Mouse (Mus musculus): ENCODE measurements around the gene Themis3.
A peak's percentile ranks its signal among the peaks of the same experiment; 100 is the strongest.

Themis3 gene

DNA sequence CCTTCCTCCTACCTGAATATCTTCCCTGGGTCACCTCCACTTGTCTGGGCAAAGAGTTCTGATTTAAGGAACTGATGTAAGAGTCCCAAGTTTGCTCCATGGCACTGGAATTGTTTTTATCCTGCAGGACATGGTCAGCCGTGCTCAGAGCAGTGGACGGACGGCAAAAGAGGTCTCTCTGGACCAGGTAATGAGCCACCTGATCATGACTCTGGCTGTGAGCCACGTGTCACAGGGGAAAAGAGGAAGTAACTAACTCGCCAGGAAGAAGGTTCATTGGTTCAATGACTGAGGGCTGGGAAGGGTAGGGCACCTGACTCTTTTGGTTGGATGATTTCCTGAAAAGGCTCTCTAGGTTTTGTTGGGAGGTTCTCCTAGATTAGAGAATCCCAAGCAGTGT, at the start of gene Themis3:
TSS of gene Themis3 (minus strand) at position 187 of the 400 bp plus-strand sequence.
- no peak for DNase-seq (ENCODE audit: extremely low read depth, insufficient read length, low spot score)

GRCm38 (mm10) chr17:66637951-66638722, 43.7 kb upstream of the Themis3 start:
- no peak for DNase-seq (ENCODE audit: extremely low read depth, insufficient read length, low spot score)

DNA sequence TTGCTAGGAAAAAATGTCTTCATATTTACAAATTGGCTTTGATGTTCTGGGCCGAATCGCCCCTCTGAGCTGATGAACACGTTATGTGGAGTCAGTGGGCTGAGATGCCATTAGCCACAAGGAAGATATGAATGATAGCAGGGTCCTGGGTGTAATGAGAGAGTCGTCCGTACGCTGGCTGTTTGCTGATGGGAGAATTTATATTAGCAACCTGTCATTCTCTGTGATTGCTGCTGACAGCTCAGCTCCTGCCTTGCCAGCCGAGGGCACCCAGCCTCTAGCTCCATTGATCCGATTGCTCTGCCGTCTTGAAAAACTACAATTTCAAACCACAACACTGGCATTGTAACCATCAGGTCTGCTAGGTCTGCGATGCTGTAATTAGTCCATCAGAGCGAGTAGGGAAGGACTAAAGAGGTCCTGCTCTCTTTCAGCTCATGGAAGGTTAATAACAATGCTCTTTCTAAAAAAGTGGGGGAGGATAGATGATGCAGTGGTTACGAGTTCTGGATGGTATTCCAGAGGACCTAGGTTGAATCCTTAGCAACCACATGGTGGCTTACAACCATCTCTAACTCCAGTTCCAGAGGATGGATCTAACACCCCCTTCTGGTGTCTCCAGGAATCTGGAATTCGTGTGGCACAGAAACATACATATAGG, 25.7 kb upstream of the Themis3 start:
- DNase-seq (ENCODE audit: extremely low read depth, insufficient read length, low spot score): no peak

DNA sequence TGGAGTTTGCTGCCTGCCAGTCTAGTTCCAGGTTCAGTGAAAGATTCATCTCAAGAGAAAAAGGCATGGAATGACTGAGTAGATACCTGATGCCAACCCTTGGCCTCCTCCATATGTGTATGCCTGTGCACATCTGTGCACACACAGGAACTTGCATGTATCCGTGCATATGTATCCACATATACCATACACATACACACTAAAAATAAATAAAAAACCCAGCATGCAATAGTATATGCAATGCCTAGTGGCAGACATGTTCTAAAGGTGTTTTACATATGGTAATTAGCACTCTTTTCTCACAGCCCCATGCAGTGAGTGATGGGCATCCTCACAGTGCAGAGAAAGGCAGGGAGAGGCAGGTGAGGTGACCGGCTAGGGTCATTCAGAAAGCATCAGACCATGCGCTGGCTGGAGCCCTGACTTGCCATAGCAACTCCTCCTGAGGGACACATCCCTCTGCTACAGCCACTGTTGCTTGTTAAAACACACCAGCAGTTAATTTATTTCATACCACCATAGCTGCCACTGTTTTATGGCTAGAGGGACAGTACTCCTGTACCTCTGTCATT, 24.9 kb upstream of the Themis3 start:
- DNase-seq (ENCODE audit: extremely low read depth, insufficient read length, low spot score): no peak

DNA sequence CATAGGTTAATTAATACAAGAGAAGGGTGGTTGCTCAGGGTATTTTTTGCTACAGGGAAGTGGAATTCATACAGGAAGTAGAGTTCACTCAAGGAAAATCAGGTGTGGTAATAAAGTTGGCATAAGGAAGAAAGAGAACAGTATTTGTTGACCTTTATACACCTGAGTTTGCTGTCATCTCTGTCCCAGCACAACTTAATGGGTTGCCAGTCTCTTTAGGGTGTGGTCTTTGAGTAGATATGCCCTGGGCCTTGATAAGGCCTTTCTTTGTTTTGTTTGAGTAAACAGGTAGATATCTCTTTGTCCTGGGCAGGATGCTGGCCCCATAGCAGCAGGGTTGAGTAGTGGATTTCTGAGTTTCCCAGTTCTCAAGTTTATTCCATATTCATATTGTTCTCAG, 15.6 kb upstream of the Themis3 start:
- no peak for DNase-seq (ENCODE audit: extremely low read depth, insufficient read length, low spot score)

DNA sequence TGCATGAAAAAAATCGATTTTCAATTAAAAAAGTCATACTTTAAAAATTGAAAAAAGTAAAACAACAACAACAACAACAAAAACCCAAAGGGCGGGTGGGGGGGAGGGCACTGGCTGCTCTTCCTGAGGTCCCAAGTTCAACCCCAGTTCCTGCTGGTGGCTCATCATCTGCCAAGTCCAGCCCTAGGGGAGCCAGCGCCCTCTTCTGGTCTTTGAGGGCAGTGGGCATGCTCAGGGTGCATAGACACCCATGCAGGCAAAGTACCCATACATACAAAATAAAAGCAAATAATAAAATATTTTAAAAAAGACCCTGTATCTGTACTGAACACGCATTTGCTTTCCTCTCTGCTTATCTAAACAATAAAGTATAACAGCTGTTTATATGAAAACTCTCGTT, 10.5 kb upstream of the Themis3 start:
- DNase-seq (ENCODE audit: extremely low read depth, insufficient read length, low spot score): no peak

DNA sequence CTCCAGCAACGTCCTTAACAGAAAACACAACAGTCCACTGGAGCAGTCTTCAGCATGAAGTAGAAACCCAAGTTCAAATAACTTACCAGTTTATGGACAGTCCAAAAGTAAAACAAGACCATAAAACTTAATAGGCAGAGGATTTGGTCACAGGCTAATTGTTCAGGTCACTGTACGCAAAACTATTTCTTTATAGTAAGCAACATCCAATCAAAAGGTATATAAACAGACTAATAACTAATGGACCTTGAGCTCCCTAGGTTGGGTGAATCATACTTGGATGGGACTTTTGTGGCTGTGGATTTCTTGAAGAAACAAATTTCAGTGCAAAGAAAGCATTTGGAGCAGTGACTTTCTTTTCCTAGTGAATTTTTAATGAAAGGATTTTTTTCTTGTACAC, 6.8 kb upstream of the Themis3 start:
- no peak for DNase-seq (ENCODE audit: extremely low read depth, insufficient read length, low spot score)

- DNase-seq (ENCODE audit: extremely low read depth, insufficient read length, low spot score): no peak
Observed at GRCm38 (mm10) chr17:66595867-66596266, 1.4 kb upstream of the Themis3 start.

GRCm38 (mm10) chr17:66595256-66595655, 835 bp upstream of the Themis3 start:
- peak; percentile 16 for DNase-seq (ENCODE audit: extremely low read depth, insufficient read length, low spot score)

GRCm38 (mm10) chr17:66590353-66591075, 3.9 kb downstream of the Themis3 start:
- no peak for DNase-seq (ENCODE audit: extremely low read depth, insufficient read length, low spot score)

DNA sequence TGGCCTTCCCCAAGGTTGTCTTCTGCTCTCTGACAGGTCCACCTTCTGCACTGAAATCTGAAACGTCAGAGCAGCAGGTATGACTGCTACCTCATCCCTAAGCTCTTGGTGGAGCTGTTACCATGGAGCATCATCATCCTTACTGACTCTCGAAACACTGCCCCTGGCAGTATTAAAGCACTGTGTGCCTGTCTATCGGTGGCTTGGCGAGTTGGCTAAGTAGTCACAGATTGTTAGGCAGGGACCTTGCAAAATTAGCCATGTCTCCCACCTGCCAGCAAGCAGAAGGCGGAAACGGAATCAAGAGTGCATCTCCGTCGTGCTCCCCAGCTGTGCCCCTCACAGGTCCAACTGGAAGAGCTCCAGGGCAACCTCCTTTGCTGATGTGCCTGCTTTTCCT, 4.6 kb downstream of the Themis3 start:
- DNase-seq (ENCODE audit: extremely low read depth, insufficient read length, low spot score): no peak

DNA sequence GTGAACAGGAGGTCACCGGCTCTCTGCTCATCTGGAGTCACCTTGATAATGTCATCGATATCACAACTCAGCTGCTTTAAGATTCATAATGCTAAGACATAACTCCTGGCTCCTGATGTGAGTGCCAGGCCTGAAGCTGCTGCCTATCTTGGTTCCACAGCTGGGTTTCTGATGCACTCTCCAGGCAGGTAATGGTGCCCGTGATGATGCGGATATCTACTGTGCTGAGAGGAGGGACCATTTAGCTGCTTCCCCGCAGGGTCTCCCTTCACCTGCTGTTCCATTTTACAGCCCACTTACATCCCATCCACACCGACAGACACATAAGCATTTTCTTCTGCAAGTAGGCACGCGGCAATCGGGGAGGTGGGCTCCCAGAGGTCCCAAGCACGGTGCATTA, 7.7 kb downstream of the Themis3 start:
- no peak for DNase-seq (ENCODE audit: extremely low read depth, insufficient read length, low spot score)

DNA sequence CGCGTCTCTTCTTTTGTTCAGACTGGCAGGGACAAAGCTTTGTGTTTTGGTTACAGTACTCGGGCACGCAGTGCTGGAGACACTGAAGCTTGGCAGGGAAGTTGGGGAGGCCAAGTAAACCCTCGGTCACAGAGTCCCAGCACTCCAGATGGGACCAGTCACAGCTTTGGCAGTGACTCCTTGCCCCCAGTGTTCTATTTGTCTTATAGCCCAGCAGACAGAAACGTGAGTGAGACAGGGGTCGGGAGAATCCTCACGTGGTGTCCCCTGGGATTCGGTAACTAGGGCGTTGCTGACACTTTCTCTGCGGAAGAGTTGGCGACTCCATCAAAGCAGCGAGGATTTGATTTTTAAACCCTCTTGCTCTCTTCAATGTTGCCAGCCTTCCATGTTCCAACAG, 8.3 kb downstream of the Themis3 start:
- no peak for DNase-seq (ENCODE audit: extremely low read depth, insufficient read length, low spot score)

DNA sequence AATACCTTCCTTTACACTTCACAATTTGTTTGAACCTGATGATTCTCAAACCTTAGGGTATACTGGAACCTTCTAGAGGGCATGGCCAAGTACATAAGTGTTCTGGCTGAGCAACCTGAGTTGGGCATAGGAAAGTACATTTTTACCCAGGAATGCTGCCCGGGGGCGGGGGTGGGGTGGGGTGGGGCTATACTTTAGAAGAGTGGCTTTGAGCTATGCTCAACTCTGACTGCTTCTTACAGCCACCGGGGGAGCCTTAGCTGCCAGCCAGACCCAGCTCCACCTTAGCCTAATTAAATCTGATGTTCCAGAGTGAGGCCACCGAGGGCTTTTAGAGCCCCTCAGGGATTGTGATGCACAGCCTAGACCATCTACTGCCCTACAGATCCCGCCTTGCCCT, 13.4 kb downstream of the Themis3 start:
- no peak for DNase-seq (ENCODE audit: extremely low read depth, insufficient read length, low spot score)

DNA sequence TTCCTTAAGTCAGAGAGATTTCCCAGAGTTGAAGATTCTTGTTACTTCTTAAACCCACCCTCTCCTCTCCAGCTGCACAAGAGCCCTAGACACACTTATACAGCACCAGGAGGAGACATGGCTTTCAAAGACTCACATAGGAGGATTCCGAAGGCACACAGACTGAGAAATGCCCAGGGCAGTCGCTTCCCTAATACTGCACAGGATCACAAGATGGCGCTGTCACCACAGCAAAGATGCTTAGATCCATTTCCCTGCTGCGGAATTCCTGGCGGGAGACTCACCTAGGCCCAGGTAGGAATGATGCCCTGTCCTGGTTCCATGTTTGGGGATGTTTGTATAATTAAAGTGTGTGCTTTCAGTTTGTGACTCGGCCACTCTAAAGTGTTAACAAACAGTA, 16.4 kb downstream of the Themis3 start:
- DNase-seq (ENCODE audit: extremely low read depth, insufficient read length, low spot score): no peak

GRCm38 (mm10) chr17:66577507-66577906, 16.9 kb downstream of the Themis3 start:
- DNase-seq (ENCODE audit: extremely low read depth, insufficient read length, low spot score): no peak

- no peak for DNase-seq (ENCODE audit: extremely low read depth, insufficient read length, low spot score)
Observed at GRCm38 (mm10) chr17:66572677-66573060, 21.8 kb downstream of the Themis3 start.

DNA sequence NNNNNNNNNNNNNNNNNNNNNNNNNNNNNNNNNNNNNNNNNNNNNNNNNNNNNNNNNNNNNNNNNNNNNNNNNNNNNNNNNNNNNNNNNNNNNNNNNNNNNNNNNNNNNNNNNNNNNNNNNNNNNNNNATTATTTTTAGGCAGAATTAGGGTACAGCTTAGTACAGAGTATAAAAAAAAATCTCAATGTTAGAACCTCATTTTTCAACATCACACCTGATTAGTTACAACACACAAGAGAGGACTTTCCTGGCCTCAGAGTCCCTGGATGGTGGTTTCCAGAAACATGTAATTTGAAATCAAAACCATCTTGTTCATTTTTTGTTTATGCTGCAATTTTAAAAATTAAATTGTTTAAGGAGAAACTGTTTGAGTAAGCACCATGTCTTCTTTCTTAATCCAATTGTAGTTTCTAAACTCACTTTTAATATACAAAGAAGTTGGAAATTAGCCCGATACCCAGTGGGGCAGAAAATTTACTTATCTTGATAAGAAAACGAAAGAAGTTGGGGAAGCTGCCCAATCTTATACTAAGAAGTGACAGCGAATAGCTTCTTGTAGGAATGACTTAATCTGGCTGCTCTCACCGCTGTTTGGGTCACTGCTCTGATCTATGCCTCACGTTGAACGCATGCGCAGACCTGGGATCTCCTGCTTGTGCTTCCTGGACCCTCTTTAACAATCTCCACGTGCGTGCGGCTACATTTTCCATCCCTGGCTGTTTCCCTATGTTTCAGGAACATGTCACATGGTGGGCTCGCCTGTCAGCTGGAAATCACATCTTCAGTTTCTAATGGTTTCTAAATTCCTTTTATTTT, 22.4 kb downstream of the Themis3 start:
- DNase-seq (ENCODE audit: extremely low read depth, insufficient read length, low spot score): no peak

DNA sequence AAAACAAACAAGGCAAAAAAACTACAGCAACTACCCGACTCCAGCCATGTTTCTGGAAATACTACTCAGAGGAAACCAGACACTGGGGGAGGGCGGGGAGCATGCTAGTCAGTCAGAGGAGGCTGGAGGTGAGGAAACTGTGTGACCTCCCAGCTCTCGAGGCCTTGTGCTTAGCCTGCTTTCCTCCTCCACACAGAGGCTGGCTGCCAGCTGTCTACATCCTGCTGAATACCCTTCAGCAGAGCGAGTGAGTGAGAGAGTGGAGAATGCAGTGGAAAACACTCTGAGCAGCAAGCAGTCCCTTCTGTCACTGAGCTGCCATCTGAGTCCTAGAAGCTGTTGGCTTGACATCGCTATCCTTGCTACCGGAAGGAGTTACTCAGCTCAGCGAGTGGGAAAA, 30.2 kb downstream of the Themis3 start:
- no peak for DNase-seq (ENCODE audit: extremely low read depth, insufficient read length, low spot score)

DNA sequence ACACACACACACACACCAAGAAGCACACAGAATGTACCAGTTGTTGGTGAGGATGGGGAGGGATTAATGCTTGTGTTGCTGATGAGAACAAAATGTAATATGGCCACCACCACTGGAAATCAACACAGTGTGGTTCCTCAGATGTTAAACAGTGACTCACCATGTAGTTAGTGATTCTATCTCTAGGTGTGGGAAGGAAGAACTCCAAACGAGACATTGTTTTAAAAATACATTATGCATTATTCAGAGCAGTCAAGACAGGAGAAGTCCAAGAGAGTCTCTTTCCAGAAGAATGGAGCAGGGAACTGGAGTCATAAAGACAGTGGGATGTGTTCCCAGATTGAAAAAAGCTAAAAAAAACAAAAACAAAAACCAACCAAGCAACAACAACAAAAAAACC, 30.9 kb downstream of the Themis3 start:
- no peak for DNase-seq (ENCODE audit: extremely low read depth, insufficient read length, low spot score)

GRCm38 (mm10) chr17:66561380-66561779, 33.0 kb downstream of the Themis3 start:
- no peak for DNase-seq (ENCODE audit: extremely low read depth, insufficient read length, low spot score)

All from 3134 (cell line).